Mouse (Mus musculus) spleen, postnatal 4 days (tissue): ENCODE measurements at regions not wholly inside any gene's neighbourhood (a gene's known extent, or its start where the extent isn't known, plus 50 kb on each side); places are given as distances from the start of the nearest gene placed in this dataset.

Source experiments
- DNase-seq, 2 experiments: peaks; one replicate each; pipeline ENCODE4 v3.0.0; 2022; ENCODE audit warnings: low spot score in 2 of 2

GRCm38 (mm10) chr14:100610017-100610760 is 325.7 kb upstream of the Klf12 start:
- DNase-seq: no peak

DNA sequence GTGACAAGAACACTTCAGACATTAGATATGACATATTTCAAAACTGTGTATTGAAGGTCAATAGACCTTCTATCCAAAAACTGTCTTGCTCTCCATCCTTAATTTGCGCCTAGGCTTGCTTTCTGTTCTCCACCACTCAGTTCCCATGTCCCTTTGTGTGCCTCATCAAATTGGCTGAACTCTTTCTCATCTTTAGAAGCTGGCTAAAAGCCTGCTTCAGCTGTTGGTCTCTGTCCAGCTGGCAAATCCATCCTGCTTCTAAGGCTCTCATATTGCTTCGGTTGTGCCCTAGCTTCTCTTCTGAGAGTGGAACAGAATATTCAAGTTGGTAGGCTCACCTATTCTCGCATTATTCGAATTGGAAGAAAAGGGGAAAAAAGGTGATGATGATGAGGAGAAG is 322.6 kb upstream of the Klf12 start:
- no peak for DNase-seq

- no peak for DNase-seq
These were observed 316.5 kb upstream of the Klf12 start for GRCm38 (mm10) chr14:100600886-100601451.

DNA sequence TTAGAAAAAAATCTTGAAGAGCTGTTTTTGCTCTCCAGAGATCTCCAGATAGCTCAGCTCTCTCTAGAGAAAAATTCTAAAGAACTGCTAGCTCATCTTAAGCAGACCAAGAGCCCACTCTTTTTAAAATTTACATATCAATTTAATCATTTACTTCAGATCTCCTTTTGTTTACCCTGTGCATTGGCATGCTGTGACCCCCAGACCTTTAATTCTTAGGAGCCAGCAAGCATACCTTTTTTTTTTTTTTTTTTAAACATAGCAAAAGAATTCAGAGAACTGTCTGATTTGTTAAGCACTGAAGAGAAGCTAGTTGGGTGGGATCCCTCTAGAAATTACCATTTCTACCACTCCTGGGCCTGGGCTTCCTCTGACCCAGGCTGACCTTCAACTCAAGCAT is 285.5 kb upstream of the Klf12 start:
- no peak for DNase-seq

DNA sequence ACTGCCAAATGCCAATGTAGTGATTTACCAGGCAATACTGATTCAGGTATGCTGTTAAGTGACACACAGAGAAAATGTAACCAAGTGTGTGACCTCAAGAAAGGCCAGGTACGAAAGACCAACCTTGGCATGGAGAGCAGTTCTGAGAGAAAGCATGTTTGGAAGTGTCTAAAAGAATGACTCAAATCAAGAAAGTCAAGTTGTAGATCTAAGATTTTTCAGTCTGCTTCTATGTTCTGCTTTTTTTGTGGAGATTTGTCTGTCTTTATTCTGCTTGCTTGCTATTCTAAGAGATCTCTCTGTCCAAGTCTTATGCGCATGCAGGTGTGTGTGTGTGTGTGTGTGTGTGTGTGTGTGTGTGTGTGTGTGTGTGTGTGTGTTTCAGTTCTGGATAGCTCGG is 277.4 kb upstream of the Klf12 start:
- DNase-seq: no peak

- DNase-seq: no peak
These were observed 273.9 kb upstream of the Klf12 start for GRCm38 (mm10) chr14:100558378-100558777.

GRCm38 (mm10) chr14:100552466-100552865 is 268.0 kb upstream of the Klf12 start:
- no peak for DNase-seq

DNA sequence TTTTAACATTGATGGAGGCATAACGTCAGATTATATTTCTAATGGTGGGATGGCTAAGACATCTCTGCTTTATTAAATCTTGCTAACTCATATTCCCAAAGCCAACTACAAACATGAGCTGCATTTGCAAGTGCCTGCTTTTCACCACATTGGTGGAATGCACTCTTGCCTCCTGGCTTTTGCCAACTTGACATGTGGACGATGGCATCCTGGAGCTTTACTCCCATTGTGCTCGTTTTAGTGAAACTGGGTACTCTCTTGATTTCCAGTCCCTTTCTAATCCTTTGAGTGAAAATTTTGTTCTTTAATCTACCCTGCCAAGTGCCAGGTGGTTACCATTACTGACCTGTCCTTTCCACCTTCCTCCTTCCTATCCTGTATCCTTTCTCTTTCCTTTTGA is 265.8 kb upstream of the Klf12 start:
- no peak for DNase-seq

GRCm38 (mm10) chr14:100530217-100530616 is 245.7 kb upstream of the Klf12 start:
- DNase-seq: no peak

DNA sequence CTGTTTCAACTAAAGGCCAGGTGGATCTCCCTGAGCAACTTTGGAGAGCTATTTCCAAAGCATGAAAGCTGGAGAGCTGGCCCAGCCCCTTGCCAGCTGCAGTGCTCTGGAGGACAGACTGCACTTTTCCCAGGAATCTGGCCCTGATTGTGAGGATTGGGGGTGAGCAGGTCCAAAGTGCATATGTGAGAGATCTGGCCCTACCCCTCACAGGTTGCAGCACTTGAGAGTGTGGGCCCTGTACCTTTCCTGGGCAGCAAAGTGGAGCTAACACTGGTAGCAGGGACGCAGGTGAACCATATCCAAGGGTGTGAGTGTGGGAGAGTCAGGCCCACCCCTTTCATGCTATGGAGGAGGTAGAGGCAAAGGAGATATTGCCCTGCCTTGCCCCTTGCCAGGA is 245.3 kb upstream of the Klf12 start:
- no peak for DNase-seq

- no peak for DNase-seq
These were observed 224.9 kb upstream of the Klf12 start for GRCm38 (mm10) chr14:100509396-100509795.

- no peak for DNase-seq
These were observed 223.6 kb upstream of the Klf12 start for GRCm38 (mm10) chr14:100508087-100508486.

GRCm38 (mm10) chr14:100507616-100508015 is 223.1 kb upstream of the Klf12 start:
- no peak for DNase-seq

GRCm38 (mm10) chr14:100488837-100489236 is 204.4 kb upstream of the Klf12 start:
- DNase-seq: no peak

- no peak for DNase-seq
These were observed 201.0 kb upstream of the Klf12 start for GRCm38 (mm10) chr14:100485489-100485888.

- no peak for DNase-seq
These were observed 199.6 kb upstream of the Klf12 start for GRCm38 (mm10) chr14:100484101-100484500.

- no peak for DNase-seq
These were observed 193.3 kb upstream of the Klf12 start for GRCm38 (mm10) chr14:100477595-100478380.

GRCm38 (mm10) chr14:100468311-100468710 is 183.8 kb upstream of the Klf12 start:
- no peak for DNase-seq

DNA sequence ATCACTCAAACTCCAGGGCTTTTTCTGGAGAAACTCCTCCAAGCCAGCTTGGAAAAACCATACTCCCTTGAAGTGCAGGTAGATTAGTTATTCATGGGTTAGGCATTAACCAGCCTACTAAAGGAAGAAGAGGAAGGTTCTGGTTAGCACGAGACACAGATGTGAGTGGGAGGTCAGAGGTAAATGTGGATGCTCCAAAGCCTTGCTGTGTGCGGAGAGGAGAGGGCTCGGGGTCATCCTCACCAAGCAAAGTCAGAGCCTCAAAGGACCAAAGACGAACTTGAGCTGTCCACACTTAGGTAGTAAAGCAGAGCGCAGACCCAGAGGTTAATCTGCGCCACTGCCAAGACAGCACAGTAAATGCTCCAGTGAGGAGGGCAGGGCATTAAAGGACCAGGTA is 177.8 kb upstream of the Klf12 start:
- DNase-seq: no peak

DNA sequence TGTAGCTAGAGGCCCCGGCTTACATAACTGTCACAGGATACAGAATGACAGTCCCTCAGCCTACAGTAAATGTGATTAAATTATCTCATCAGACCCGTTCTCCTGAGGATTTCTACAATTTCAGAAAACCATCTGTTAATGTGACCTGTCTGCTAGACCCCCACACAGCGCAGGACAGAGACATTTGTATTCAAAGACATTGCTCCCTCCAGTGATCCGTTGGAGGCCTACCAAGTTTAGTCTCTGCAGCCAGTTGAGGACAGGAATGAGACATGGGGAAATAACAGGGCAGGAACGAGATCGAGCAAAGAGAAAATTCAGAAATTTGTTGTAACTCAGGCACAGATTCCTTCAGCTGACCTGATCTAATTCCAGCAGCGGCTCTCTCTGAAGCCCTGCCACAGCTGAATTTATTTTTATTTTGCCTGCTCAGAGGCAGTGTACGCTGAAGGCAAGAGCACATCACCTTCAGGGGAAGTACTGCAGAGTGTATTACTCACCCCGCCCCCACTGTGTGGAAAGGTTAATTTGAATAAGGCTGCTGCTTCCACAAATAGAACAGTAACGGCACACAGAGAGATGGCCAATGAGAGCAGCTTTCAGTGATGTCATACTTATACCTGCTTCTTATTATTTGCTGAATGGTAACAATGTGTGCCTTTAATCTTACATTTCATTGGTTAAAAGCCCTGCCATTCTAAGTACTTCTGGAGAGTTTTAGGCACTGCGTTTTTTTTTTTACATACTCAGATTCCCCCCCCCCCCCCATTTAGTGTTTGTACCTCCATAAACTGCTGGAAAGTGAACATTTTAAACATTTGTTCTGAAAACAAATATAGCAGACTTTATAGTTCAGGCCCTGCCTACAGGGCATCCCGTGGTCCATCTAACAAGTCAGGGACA is 176.9 kb upstream of the Klf12 start:
- peak in 1 of 2 experiments; percentile 24 for DNase-seq

DNA sequence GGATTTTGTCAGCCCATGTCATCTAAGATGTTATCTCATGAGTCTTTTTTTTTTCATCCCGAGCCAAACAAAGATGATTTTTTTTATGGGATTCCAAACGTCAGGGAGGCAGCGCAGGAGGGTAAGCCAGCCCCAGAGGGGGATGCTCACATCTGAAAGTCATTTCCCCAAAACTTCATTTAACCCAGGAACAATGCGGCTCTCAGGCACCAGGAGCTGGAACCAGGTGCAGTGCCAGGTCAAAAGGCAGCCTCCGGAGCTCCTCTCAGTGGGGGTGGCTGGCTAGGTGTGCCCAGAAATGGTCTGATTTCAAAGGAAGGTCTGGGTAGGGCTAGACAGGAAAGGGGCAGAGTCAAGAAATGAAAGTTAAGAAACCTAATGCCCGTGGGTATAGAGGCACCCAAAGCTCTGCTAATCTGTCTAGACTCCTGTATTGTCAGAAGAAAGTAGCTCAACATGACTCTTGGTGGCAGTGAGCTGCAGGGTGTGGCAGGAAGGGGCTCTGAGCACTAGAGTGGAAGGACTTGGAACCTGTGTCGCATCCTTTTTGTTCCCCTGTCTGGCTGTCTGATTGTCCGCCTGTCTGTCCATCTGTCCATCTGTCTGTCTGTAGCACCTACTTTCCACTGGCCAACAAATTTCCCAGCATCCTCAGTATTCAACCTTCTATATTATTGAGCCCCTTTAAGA is 175.3 kb upstream of the Klf12 start:
- DNase-seq: no peak
